Mouse (Mus musculus): ENCODE data around the gene Slfn8. TPM values are rescaled to one million over a fixed set of nuclear protein-coding genes. Genes with fewer than 3 reads are reported as not detected.

Gene Slfn8
- polyA plus RNA-seq (2012; rRNA removed) = 0.28 and 0.29 TPM in 2 replicates

DNA sequence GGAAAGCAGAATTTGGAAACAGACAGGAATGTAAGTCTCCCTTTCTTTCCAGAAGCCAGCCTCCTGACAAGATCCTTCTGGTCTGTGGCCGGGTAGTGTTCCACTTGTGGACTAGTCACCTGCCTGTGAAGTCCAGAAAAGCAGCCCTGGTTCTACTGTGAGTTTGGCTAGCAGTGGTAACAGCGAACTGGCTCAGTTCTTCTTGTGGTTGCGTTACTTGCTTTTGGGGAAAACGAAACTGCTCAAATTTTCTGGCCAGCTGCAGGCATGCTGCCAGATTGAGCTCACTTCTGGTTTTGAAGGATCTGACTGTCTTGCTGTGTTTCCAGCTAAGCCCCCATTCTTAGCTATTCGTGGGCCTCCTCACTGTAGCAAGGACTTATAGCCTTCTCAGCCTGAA is at the start of gene Slfn8:
Gene Slfn8, minus strand, starts transcription at position 190 of the 400 bp plus-strand sequence.
- no peak for TF ChIP-seq CTCF (IDR thresholded peaks at IDR 0.05; ENCODE audit: borderline replicate concordance, insufficient read depth, low read depth, low read length)
- no peak for TF ChIP-seq POLR2A (IDR thresholded peaks at IDR 0.05; ENCODE audit: borderline replicate concordance, insufficient read depth, low read length)
- 22% methylated on average over 5 of the region's 5 CpGs for WGBS
- no peak for DNase-seq
- Histone ChIP-seq H3K27me3 (ENCODE audit: control insufficient read depth, insufficient read depth, low read length) (no peaks in the 10 kb centered on the region), H3K4me3 (replicated peaks; ENCODE audit: insufficient read depth, low read depth, low read length) (no peak within 1 kb of the TSS), H3K27ac (ENCODE audit: insufficient read depth, low read length) (no peak within 1 kb of the TSS), H3K4me1 (ENCODE audit: control insufficient read depth, insufficient read depth, low read length) (no peaks in the 10 kb centered on the region)

DNA sequence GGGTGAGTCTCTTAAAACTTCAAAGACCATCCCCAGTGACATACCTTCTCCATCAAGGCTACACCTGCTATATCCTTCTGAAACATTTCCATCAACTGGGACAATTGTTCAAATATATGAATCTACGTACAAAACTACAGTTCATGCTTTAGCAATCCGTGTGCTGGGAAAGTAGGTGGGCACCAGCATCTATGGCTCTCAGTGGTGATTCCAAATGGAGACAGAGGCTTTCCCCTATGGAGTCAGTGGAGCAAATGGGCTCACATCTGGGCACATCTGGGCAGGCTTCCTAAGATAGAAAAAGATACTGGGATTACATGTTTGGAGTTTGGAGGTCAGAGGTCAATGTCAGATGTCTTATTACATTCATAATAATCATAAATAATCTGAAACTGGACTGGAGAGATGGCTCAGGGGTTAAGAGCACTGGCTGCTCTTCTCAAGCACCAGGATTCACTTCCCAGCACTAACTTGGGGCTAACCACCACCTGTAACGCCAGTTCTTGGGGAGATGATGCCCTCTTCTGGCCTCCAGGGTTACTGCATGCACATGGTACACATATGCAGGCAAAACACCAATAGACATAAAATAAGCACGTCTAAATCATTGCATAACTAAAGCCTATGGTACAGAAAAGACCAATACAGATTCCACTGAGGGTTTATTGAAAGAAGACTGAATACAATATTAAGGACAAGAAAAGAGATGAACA is 47.5 kb upstream of the Slfn8 start:
- DNase-seq = no peak
- 78% methylated on average over 4 of the region's 4 CpGs for WGBS
- TF ChIP-seq CTCF (IDR thresholded peaks at IDR 0.05; ENCODE audit: borderline replicate concordance, insufficient read depth, low read depth, low read length) = no peak
- TF ChIP-seq POLR2A (IDR thresholded peaks at IDR 0.05; ENCODE audit: borderline replicate concordance, insufficient read depth, low read length) = no peak
- Histone ChIP-seq H3K27ac (ENCODE audit: insufficient read depth, low read length) (no peak overlapping the region), H3K27me3 (ENCODE audit: control insufficient read depth, insufficient read depth, low read length) (no peaks in the 10 kb centered on the region), H3K4me3 (replicated peaks; ENCODE audit: insufficient read depth, low read depth, low read length) (no peak overlapping the region), H3K4me1 (ENCODE audit: control insufficient read depth, insufficient read depth, low read length) (no peaks in the 10 kb centered on the region)

- no peak overlapping the region for H3K27ac ChIP-seq (ENCODE audit: insufficient read depth, low read length)
- no peak overlapping the region for H3K4me3 ChIP-seq (replicated peaks; ENCODE audit: insufficient read depth, low read depth, low read length)
- WGBS = 40% methylated on average over 11 of the region's 11 CpGs
- no peak for TF ChIP-seq CTCF (IDR thresholded peaks at IDR 0.05; ENCODE audit: borderline replicate concordance, insufficient read depth, low read depth, low read length)
- no peak for TF ChIP-seq POLR2A (IDR thresholded peaks at IDR 0.05; ENCODE audit: borderline replicate concordance, insufficient read depth, low read length)
- H3K4me1 ChIP-seq (ENCODE audit: control insufficient read depth, insufficient read depth, low read length) = no peaks in the 10 kb centered on the region
- no peaks in the 10 kb centered on the region for H3K27me3 ChIP-seq (ENCODE audit: control insufficient read depth, insufficient read depth, low read length)
- DNase-seq = no peak
These were observed 46.3 kb upstream of the Slfn8 start for GRCm38 (mm10) chr11:83066640-83067531.

DNA sequence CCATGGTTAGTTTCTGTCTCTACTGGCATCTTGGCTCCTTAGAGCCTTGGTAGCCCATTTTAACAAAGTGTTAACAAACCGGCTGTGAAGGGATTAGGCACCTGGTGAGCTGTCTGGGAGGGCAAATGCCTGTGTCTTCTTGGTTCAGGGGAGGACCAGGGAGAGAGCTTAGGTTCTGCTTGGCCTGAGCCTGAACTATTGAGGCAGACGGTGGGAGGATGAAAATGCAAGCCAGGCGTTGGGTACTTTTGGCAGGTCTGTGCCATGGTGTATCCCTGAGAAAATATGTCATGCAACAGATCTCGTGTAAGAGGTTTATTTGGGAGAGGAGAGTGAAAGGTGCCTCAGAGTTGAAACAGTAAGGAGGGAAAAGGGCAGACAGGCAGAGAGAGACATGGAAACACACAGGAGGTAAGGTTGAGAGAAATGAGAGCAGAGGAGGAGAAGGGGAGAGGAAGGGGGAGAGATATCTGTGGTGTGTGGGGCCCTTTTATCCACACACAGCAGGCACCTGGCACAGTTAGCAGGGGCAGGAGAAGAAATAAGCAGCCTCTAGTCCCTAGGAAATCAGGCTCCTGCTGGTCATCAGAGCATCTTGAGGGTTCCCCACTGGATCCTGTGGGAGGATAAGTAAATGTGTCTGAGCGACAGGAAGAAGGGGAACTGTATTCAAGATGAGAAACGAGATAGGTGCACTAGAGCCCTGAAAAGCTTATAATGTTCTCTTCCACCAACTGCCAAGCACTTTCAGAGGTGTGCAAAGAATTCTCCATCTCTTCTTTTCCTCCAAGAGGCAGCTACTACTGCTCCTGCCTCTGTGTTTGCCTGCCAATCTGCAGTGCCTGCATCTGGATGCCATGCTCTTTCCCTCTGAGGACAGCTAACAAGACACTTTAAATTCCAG is 45.1 kb upstream of the Slfn8 start:
- no peaks in the 10 kb centered on the region for H3K27me3 ChIP-seq (ENCODE audit: control insufficient read depth, insufficient read depth, low read length)
- no peak overlapping the region for H3K4me3 ChIP-seq (replicated peaks; ENCODE audit: insufficient read depth, low read depth, low read length)
- WGBS = 14% methylated on average over 6 of the region's 6 CpGs
- H3K4me1 ChIP-seq (ENCODE audit: control insufficient read depth, insufficient read depth, low read length) = no peaks in the 10 kb centered on the region
- H3K27ac ChIP-seq (ENCODE audit: insufficient read depth, low read length) = no peak overlapping the region
- DNase-seq = no peak
- TF ChIP-seq CTCF (IDR thresholded peaks at IDR 0.05; ENCODE audit: borderline replicate concordance, insufficient read depth, low read depth, low read length) = no peak
- no peak for TF ChIP-seq POLR2A (IDR thresholded peaks at IDR 0.05; ENCODE audit: borderline replicate concordance, insufficient read depth, low read length)

DNA sequence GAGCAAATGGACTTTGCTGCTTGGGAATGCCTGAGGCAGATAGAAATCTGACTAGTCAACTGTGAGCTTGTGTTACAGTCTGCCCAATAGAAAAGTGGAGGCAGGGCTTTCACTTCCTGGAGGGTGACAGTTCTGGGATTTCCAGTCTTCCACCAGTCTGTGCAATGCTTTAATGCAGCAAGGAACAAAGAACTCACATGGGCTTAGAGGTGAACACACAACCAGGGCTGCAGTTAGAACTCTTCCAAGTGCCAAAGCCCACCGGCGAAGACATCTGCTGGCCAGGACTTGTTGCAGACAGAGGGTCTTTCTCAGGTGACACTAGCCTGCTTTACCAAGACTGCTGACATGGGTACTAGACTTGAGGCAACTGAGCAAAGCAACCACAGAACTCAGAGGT is 44.3 kb upstream of the Slfn8 start, which contains the start of gene Slfn2:
Gene Slfn2, plus strand, starts transcription at position 167 of the 400 bp plus-strand sequence.
- no peak within 1 kb of the TSS for H3K27ac ChIP-seq (ENCODE audit: insufficient read depth, low read length)
- DNase-seq = no peak
- no peaks in the 10 kb centered on the region for H3K27me3 ChIP-seq (ENCODE audit: control insufficient read depth, insufficient read depth, low read length)
- 80% methylated on average over 2 of the region's 2 CpGs for WGBS
- H3K4me1 ChIP-seq (ENCODE audit: control insufficient read depth, insufficient read depth, low read length) = no peaks in the 10 kb centered on the region
- H3K4me3 ChIP-seq (replicated peaks; ENCODE audit: insufficient read depth, low read depth, low read length) = no peak within 1 kb of the TSS
- TF ChIP-seq POLR2A (IDR thresholded peaks at IDR 0.05; ENCODE audit: borderline replicate concordance, insufficient read depth, low read length) (no peak), CTCF (IDR thresholded peaks at IDR 0.05; ENCODE audit: borderline replicate concordance, insufficient read depth, low read depth, low read length) (no peak)

GRCm38 (mm10) chr11:83063941-83064349 is 43.3 kb upstream of the Slfn8 start:
- no peak for DNase-seq
- WGBS = 72% methylated on average over 3 of the region's 3 CpGs
- Histone ChIP-seq H3K4me1 (ENCODE audit: control insufficient read depth, insufficient read depth, low read length) (no peaks in the 10 kb centered on the region), H3K27me3 (ENCODE audit: control insufficient read depth, insufficient read depth, low read length) (no peaks in the 10 kb centered on the region), H3K27ac (ENCODE audit: insufficient read depth, low read length) (no peak overlapping the region), H3K4me3 (replicated peaks; ENCODE audit: insufficient read depth, low read depth, low read length) (no peak overlapping the region)
- no peak for TF ChIP-seq CTCF (IDR thresholded peaks at IDR 0.05; ENCODE audit: borderline replicate concordance, insufficient read depth, low read depth, low read length)
- TF ChIP-seq POLR2A (IDR thresholded peaks at IDR 0.05; ENCODE audit: borderline replicate concordance, insufficient read depth, low read length) = no peak

- TF ChIP-seq CTCF (IDR thresholded peaks at IDR 0.05; ENCODE audit: borderline replicate concordance, insufficient read depth, low read depth, low read length) = no peak
- TF ChIP-seq POLR2A (IDR thresholded peaks at IDR 0.05; ENCODE audit: borderline replicate concordance, insufficient read depth, low read length) = no peak
- 82% methylated on average over 4 of the region's 4 CpGs for WGBS
- H3K4me1 ChIP-seq (ENCODE audit: control insufficient read depth, insufficient read depth, low read length) = no peaks in the 10 kb centered on the region
- no peak overlapping the region for H3K27ac ChIP-seq (ENCODE audit: insufficient read depth, low read length)
- H3K27me3 ChIP-seq (ENCODE audit: control insufficient read depth, insufficient read depth, low read length) = no peaks in the 10 kb centered on the region
- H3K4me3 ChIP-seq (replicated peaks; ENCODE audit: insufficient read depth, low read depth, low read length) = no peak overlapping the region
- no peak for DNase-seq
These were observed 42.5 kb upstream of the Slfn8 start for GRCm38 (mm10) chr11:83063126-83063525.

Measured in cerebellum, adult 2 months (tissue).